Mouse (Mus musculus) forebrain, embryonic 10.5 days (tissue): ENCODE measurements around the gene Zfp280d. TPM values are rescaled to one million over a fixed set of nuclear protein-coding genes. Genes with fewer than 3 reads are reported as not detected.

Experiments
- DNase-seq: peaks from one replicate; pipeline ENCODE4 v3.0.0-alpha.2; 2017; ENCODE audit warnings: low spot score; ENCODE audit errors: extremely low spot score
- H3K27ac ChIP-seq: fragments of 300-500 bp; sonication (generic); 2 replicates; pipeline ENCODE4 v1.5.1; 2016; ENCODE audit warnings: mild to moderate bottlenecking
- H3K27me3 ChIP-seq: fragments of 300-500 bp; sonication (generic); 2 replicates; pipeline ENCODE4 v1.6.1; 2016; ENCODE audit warnings: mild to moderate bottlenecking; ENCODE audit not compliant: poor library complexity, severe bottlenecking
- H3K36me3 ChIP-seq: fragments of 300-500 bp; sonication (generic); replicated peaks from 2 replicates; pipeline ENCODE4 v1.6.1; 2016; ENCODE audit warnings: mild to moderate bottlenecking, moderate library complexity
- H3K4me1 ChIP-seq: fragments of 300-500 bp; sonication (generic); 2 replicates; pipeline ENCODE4 v1.6.1; 2016
- H3K4me3 ChIP-seq: fragments of 300-500 bp; sonication (generic); 2 replicates; pipeline ENCODE4 v1.5.1; 2016; ENCODE audit warnings: mild to moderate bottlenecking, moderate library complexity
- H3K9me3 ChIP-seq: fragments of 300-500 bp; sonication (generic); 2 replicates; pipeline ENCODE4 v1.6.1; 2016; ENCODE audit warnings: mild to moderate bottlenecking, moderate library complexity
- WGBS: fragments of 180-500 bp; shearing (Covaris S2); methylation state at CpG from one replicate; pipeline ENCODE4 v1.1.7; 2016; 5-methylcytosine and 5-hydroxymethylcytosine counted together
- polyA plus RNA-seq: library from polyadenylated mRNA; unstranded; fragments of >200 nt; fragmentation: Nextera tagmentation; extraction: Ambion mirVana; gene quantifications from 2 replicates; pipeline ENCODE4 v1.2.1, GENCODE M21; 2016

Gene Zfp280d
- 47.7 and 53.0 TPM in 2 replicates for polyA plus RNA-seq

- 1% methylated on average over 52 of the region's 57 CpGs for WGBS
- Histone ChIP-seq H3K4me1 (peaks cover 19% of the 10 kb centered on the region), H3K27ac (peak within 1 kb of the TSS; percentile 99), H3K36me3 (peaks cover 20% of the 10 kb centered on the region), H3K27me3 (peaks cover 9% of the 10 kb centered on the region; the same call in 1 of the 2 replicates), H3K4me3 (peak within 1 kb of the TSS; percentile 76), H3K9me3 (peaks cover 24% of the 10 kb centered on the region)
- DNase-seq = peak; percentile 91
These were observed at the start of gene Zfp280d for GRCm38 (mm10) chr9:72274677-72275076. Zfp280d (plus strand) TSS chr9:72274860.

- Histone ChIP-seq H3K4me3 (no peak overlapping the region), H3K27ac (no peak overlapping the region), H3K27me3 (no peaks in the 10 kb centered on the region), H3K4me1 (no peaks in the 10 kb centered on the region), H3K36me3 (no peaks in the 10 kb centered on the region), H3K9me3 (peaks cover 6% of the 10 kb centered on the region; the same call in 1 of the 2 replicates)
- no peak for DNase-seq
- WGBS = 91% methylated on average over 6 of the region's 6 CpGs
These were observed 48.1 kb upstream of the Zfp280d start for GRCm38 (mm10) chr9:72226536-72226935.

GRCm38 (mm10) chr9:72252656-72253055 lies 22.0 kb upstream of the Zfp280d start:
- Histone ChIP-seq H3K4me3 (no peak overlapping the region), H3K36me3 (no peaks in the 10 kb centered on the region), H3K9me3 (peaks cover 9% of the 10 kb centered on the region; the same call in 1 of the 2 replicates), H3K27me3 (no peaks in the 10 kb centered on the region), H3K4me1 (no peaks in the 10 kb centered on the region), H3K27ac (no peak overlapping the region)
- 93% methylated on average over 1 of the region's 1 CpGs for WGBS
- no peak for DNase-seq

- H3K4me3 ChIP-seq = no peak overlapping the region
- no peaks in the 10 kb centered on the region for H3K27me3 ChIP-seq
- H3K9me3 ChIP-seq = no peaks in the 10 kb centered on the region
- 0 out of 2 replicates have a peak, but pooled peaks cover 2% of the 10 kb centered on the region for H3K4me1 ChIP-seq
- DNase-seq = no peak
- 84% methylated on average over 1 of the region's 1 CpGs for WGBS
- H3K27ac ChIP-seq = no peak overlapping the region
- H3K36me3 ChIP-seq = no peaks in the 10 kb centered on the region
These were observed 19.4 kb upstream of the Zfp280d start for GRCm38 (mm10) chr9:72255227-72255626.

- no peak for DNase-seq
- no peaks in the 10 kb centered on the region for H3K9me3 ChIP-seq
- H3K4me1 ChIP-seq = 0 out of 2 replicates have a peak, but pooled peaks cover 5% of the 10 kb centered on the region
- no peaks in the 10 kb centered on the region for H3K27me3 ChIP-seq
- no peak overlapping the region for H3K4me3 ChIP-seq
- WGBS = 90% methylated on average over 3 of the region's 3 CpGs
- H3K27ac ChIP-seq = no peak overlapping the region
- H3K36me3 ChIP-seq = no peaks in the 10 kb centered on the region
These were observed 18.0 kb upstream of the Zfp280d start for GRCm38 (mm10) chr9:72256646-72257045.

GRCm38 (mm10) chr9:72260337-72260736 lies 14.3 kb upstream of the Zfp280d start:
- no peak overlapping the region for H3K4me3 ChIP-seq
- H3K27me3 ChIP-seq = no peaks in the 10 kb centered on the region
- no peaks in the 10 kb centered on the region for H3K36me3 ChIP-seq
- 21% methylated on average over 7 of the region's 7 CpGs for WGBS
- no peaks in the 10 kb centered on the region; the same call in 1 of the 2 replicates for H3K9me3 ChIP-seq
- no peak overlapping the region for H3K27ac ChIP-seq
- DNase-seq = no peak
- 0 out of 2 replicates have a peak, but pooled peaks cover 5% of the 10 kb centered on the region for H3K4me1 ChIP-seq

- 79% methylated on average over 3 of the region's 3 CpGs for WGBS
These were observed 9.8 kb upstream of the Zfp280d start for GRCm38 (mm10) chr9:72264859-72265258.

GRCm38 (mm10) chr9:72270146-72270545 lies 4.5 kb upstream of the Zfp280d start:
- WGBS = 92% methylated on average over 1 of the region's 1 CpGs
- Histone ChIP-seq H3K4me3 (no peak overlapping the region), H3K27me3 (peaks cover 9% of the 10 kb centered on the region; the same call in 1 of the 2 replicates), H3K27ac (no peak overlapping the region), H3K9me3 (peaks cover 32% of the 10 kb centered on the region), H3K36me3 (no peaks in the 10 kb centered on the region), H3K4me1 (peaks cover 4% of the 10 kb centered on the region)
- no peak for DNase-seq

More at GRCm38 (mm10) chr9:72264859-72265258, 9.8 kb upstream of the Zfp280d start:
- Histone ChIP-seq H3K27me3 (no peaks in the 10 kb centered on the region), H3K27ac (no peak overlapping the region), H3K36me3 (no peaks in the 10 kb centered on the region), H3K9me3 (peaks cover 8% of the 10 kb centered on the region), H3K4me3 (no peak overlapping the region), H3K4me1 (0 out of 2 replicates have a peak, but pooled peaks cover 5% of the 10 kb centered on the region)
- DNase-seq = no peak

GRCm38 (mm10) chr9:72273646-72274410 lies 832 bp upstream of the Zfp280d start:
- Histone ChIP-seq H3K4me3 (no peak overlapping the region), H3K9me3 (peaks cover 24% of the 10 kb centered on the region), H3K27me3 (peaks cover 9% of the 10 kb centered on the region; the same call in 1 of the 2 replicates), H3K27ac (no peak overlapping the region), H3K4me1 (peaks cover 19% of the 10 kb centered on the region), H3K36me3 (peaks cover 13% of the 10 kb centered on the region)
- no peak for DNase-seq
- 77% methylated on average over 7 of the region's 7 CpGs for WGBS

- Histone ChIP-seq H3K27ac (peak overlapping the region; percentile 99), H3K4me1 (peaks cover 19% of the 10 kb centered on the region), H3K4me3 (peak overlapping the region; percentile 76), H3K36me3 (peaks cover 26% of the 10 kb centered on the region), H3K27me3 (peaks cover 9% of the 10 kb centered on the region; the same call in 1 of the 2 replicates), H3K9me3 (peaks cover 28% of the 10 kb centered on the region)
- peak; percentile 78 for DNase-seq
- WGBS = 3% methylated on average over 68 of the region's 70 CpGs
These were observed 680 bp downstream of the Zfp280d start for GRCm38 (mm10) chr9:72275101-72275978.

GRCm38 (mm10) chr9:72275979-72276500 lies 1.4 kb downstream of the Zfp280d start:
- no peak for DNase-seq
- Histone ChIP-seq H3K36me3 (peaks cover 32% of the 10 kb centered on the region), H3K27me3 (peaks cover 9% of the 10 kb centered on the region; the same call in 1 of the 2 replicates), H3K27ac (peak overlapping the region; percentile 99), H3K4me1 (peaks cover 19% of the 10 kb centered on the region), H3K4me3 (peak overlapping the region; percentile 76), H3K9me3 (peaks cover 28% of the 10 kb centered on the region)
- 72% methylated on average over 8 of the region's 8 CpGs for WGBS

- DNase-seq = no peak
- H3K27me3 ChIP-seq = peaks cover 9% of the 10 kb centered on the region; the same call in 1 of the 2 replicates
- no peak overlapping the region for H3K27ac ChIP-seq
- peaks cover 19% of the 10 kb centered on the region for H3K4me1 ChIP-seq
- peaks cover 26% of the 10 kb centered on the region for H3K9me3 ChIP-seq
- H3K4me3 ChIP-seq = peak overlapping the region; percentile 76; the same call in 1 of the 2 replicates
- peaks cover 40% of the 10 kb centered on the region for H3K36me3 ChIP-seq
These were observed 2.3 kb downstream of the Zfp280d start for GRCm38 (mm10) chr9:72276941-72277340.
